Mouse (Mus musculus): Measurements from ENCODE around the gene Mob2.

DNA sequence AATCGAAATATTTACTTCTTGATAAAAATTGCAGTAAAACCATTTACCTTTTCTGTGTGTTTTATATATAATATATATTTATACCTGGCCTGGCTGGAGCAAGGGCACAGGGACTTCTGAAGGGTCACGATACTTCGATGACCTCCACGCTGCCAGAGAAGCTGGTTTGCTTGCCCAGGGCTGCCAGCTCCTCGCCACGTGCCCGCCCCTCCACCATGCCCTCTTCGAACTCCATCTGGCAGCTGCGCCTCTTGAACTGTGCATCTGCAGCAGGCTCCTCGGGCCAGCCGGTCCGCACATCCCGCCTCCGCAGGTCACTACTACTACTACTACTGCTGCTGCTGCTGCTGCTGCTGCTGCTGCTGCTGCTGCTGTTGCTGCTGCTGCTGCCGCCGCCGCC, 20.9 kb upstream of the Mob2 start:
- TF ChIP-seq POLR2A (IDR thresholded peaks at IDR 0.05; ENCODE audit: borderline replicate concordance, extremely low read depth, low read depth, low read length) = no peak
- no peak for TF ChIP-seq CTCF (IDR thresholded peaks at IDR 0.05; ENCODE audit: insufficient read depth, low read length)
